Mouse (Mus musculus) erythroid progenitor cell, adult 5-6 weeks (primary cell): ENCODE results near the gene Zbtb16. TPM values are rescaled to one million over a fixed set of nuclear protein-coding genes. Genes with fewer than 3 reads are reported as not detected.

ENCODE experiments used
- ATAC-seq: replicated peaks from 2 replicates; pipeline ENCODE4 v1.8.0; 2016; ENCODE audit warnings: moderate number of reproducible peaks, mild to moderate bottlenecking, moderate TSS enrichment, inconsistent platforms; ENCODE audit not compliant: poor library complexity, low FRiP score, severe bottlenecking
- total RNA-seq, 2 experiments: library from RNA; stranded (forward) in 1 of 2; stranded (reverse) in 1 of 2; fragments of 150-400 nt in 1 of 2; fragments of 186-747, 209-891 nt in 1 of 2; gene quantifications; 2 replicates each; pipeline versions ENCODE4 v1.2.3 to v1.2.4; 2015 to 2017; ENCODE audit warnings: low replicate concordance in 2 of 2

Zbtb16 gene
- total RNA-seq, 2 experiments from 2014 or later, result under 0.01 to 0.76 TPM

GRCm38 (mm10) chr9:48722261-48722920, 113.6 kb downstream of the Zbtb16 start:
- ATAC-seq, result no peak

DNA sequence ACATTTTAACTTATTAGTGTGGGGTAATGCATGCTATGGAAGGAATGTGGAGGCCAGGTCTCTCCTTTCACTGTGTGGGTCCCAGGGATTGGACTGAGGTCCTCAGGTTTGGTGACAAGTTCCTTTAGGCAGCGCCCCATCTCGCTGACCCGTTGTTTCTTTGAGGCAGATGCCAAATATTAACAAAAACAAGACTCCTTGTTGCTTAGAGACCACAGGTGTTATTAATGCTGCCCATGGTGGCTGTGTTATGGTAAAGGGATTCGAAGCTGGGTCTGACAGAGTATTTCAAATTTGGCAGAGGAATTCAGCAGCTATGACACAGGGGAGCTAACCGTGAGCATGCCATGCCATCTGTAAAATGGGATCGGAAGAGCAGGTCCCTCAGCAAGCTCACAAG, 114.4 kb downstream of the Zbtb16 start:
- no peak for ATAC-seq

DNA sequence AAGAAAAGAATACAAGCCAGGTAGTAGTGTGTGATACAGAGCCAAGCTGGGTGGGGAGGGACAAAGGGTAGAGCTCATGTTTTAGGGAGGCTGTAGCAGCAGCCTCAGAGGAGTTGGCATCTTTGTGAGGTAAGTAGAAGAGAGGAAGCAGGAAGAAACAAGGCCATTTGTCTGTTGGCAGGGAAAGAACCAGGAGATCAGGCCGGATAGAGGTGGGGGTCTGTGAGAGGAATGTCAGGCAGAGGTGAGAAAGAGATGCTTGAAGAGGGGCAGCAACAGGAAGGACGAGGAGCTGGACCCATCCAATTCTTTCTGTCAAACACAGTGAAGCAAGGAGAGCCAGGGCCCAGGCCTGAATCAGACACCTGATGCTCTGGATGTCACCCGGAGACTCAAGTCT, 114.8 kb downstream of the Zbtb16 start:
- ATAC-seq, result no peak

- ATAC-seq, result no peak
Observed at GRCm38 (mm10) chr9:48720251-48720963, 115.6 kb downstream of the Zbtb16 start.

DNA sequence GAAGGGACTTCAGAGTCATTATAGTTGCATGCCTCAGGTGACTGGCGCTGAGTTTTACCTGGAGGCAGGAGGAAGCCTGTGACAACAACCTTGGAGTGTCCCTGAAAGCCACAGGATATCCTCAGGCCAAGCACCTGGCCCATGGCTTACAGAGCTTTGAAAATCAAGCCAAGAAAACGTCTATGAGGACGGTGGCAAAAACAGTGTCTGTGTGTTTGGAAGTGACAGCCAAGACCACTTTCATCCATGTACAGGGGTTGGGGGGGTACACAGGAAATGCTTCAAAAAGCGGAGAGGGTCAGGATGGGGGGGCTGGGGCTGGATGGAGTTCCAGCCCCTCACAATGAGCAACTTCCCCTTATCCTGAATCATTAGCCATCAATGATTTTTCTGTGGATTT, 116.4 kb downstream of the Zbtb16 start:
- ATAC-seq, result no peak

- no peak for ATAC-seq
Observed at GRCm38 (mm10) chr9:48716549-48716948, 119.5 kb downstream of the Zbtb16 start.

DNA sequence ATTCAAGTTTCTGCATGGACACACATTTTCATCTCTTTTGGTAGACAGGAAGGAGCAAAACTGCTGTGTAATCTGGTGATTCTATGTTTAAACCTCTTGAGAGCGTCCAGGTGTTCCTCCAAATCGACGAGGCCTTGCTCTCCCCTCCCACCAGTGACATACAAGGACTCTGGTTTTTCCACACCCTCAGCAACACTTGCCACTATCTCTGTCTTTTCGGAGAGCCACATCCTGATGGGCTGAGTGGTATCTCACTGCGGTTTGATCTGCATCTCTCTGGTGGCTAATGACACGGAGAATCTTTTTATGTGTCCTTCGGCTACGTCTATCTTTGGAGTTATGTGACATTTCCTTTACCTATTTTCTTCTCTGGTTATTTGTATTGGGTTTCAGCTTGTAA, 121.0 kb downstream of the Zbtb16 start:
- ATAC-seq, result no peak

DNA sequence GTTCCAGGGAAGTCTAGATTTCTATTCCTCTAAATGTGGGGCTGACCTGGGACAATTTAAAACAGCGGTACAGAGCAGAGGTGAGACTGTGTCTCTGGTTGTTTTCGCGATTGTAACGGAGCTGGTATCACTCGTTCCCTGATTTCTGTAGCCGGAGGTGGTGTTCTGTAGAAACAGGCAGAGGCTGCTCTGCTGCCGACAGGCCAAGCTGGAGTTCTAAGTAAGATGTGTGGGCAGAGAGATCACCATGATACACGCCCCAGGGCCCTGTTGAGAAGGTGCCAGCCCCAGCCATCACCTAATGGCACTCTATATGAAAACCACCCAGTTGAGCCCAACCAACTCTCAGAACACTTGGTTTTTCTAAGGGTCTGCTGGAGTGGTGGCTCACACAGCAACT, 122.2 kb downstream of the Zbtb16 start:
- no peak for ATAC-seq

GRCm38 (mm10) chr9:48712985-48713765, 122.8 kb downstream of the Zbtb16 start:
- no peak for ATAC-seq

DNA sequence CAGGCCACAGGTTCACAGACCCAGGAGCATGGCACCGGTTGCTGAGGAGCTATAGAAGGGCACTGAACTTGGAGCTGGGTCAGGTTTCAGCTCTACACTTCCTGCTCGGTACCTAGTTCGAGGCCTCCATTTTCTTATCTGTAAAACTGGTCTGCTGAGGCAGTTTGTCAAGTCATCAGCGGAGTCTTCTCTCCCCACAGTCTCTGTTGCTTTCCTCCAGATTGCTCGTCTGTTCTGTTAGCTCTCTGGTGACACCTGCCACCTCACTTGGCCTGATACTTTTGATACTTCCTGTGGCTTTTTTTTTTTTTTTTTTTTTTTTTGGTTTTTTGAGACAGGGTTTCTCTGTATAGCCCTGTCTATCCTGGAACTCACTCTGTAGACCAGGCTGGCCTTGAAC, 124.2 kb downstream of the Zbtb16 start:
- no peak for ATAC-seq

DNA sequence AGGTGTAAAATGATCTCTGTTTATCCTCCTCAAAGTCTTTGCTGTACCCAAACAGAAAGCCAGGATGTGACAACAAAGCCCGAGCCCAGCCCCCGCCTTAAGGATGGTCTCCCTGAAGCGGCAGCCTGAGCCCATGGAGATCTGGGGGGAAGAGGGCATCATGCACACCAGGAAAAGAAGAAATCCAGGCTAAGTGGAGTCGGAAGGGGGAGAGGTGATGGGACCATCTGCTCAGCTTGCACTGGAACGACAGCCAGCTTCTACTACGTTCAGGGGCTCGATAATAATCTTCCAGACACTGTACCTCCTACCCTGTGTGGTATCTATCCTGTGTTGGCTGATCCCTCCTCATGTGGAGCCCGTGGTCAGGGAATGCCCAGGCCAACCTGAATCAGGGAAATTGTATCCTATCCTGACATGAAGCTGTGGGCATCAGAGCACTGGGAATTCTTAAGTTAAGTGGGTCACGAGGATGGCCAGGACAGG, 124.7 kb downstream of the Zbtb16 start:
- no peak for ATAC-seq

DNA sequence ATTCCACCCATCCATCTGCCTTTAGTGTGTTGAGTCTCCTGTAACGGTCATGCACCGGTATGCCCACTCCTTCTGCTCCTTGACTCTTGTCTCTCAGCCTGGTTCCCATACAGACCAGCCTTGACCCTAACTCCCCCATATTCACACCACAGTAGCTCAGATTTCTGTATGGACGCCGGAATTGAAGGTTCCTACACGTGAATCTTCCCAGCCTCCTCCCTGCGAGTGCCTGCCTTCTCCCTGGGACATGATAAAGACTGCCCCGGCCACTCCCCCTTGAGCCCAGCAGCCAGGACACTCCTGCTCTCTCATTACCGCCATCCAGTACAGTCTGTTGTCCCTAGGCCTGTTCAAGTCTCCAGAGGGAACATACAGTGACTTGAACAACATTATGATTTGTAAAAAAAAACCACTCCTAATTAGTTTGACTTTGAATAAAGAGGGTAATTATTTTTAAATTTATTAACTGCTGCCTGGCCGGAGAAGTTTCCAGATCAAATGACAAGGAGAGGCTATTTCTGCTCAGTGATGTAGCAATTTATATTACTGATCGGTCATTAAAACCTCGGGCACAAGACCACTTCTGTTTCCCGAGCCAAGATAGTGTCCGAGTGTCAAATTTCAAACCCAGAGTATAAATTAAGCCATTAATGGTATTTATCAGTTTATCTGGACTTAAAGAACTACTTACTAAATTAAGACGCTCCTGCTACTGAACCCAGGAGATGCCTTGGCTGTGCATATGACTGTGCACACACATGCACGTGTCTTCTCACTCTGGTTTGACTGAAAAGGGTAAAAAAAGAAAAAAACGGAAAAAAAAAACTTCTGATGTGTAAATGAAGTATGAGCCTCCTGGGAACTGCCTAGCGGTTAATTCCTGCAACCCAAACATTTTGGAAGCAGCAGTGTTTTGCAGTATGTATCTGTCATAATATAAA, 125.4 kb downstream of the Zbtb16 start:
- ATAC-seq, result no peak

DNA sequence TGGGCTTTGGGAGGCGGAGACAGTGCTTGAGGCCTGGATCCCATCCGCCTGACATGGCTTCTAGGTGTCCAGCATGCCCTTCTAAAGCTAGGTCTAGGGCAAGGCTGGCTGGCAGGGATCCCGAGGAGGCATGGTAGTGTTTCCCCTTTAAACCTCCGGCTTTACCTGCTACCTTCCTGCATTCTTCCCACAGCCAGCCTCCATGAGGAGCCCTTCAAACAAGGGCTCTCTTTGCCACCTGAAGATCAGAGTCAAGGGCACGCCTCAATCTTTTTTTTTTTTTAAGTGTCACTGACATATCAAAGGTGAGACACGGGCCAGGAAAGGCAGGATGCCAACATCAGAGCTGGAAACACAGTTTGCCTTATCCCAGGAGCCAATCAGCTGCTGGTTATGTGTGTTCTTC, 128.2 kb downstream of the Zbtb16 start:
- no peak for ATAC-seq

DNA sequence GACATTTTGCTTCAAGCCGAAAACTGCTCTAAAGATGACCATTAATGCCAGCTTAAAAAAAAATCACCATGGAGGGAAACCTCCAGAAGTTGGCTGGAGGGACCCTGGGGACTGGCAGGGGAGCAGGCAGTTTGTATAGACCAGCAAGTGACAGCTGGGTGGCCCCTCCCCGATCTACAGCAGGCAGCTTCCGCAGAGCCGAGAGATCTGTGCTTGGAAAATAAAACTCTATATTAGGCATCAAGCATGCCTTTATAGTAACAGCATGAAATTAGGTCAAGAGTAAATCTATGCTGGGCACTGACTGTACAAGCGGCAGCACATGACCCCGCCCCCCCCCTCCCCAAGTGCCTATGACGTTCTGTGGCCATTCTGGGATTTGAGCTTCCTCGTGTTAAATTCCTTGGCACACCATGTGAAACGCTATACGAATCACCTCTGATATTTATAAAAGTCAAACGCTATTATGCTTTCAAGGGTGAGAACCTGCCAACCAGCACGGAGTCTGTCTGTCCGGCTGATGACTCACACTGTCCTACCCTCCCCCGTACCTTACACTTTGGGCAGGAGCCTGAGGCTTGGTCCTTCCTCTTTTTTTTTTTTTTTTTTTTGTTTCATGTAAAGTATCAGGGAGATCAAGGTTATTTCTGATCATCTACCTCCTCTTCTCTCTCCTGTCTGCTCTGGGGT, 128.7 kb downstream of the Zbtb16 start:
- no peak for ATAC-seq

- no peak for ATAC-seq
Observed at GRCm38 (mm10) chr9:48701296-48701695, 134.7 kb downstream of the Zbtb16 start.

- no peak for ATAC-seq
Observed at GRCm38 (mm10) chr9:48700871-48701270, 135.2 kb downstream of the Zbtb16 start.

DNA sequence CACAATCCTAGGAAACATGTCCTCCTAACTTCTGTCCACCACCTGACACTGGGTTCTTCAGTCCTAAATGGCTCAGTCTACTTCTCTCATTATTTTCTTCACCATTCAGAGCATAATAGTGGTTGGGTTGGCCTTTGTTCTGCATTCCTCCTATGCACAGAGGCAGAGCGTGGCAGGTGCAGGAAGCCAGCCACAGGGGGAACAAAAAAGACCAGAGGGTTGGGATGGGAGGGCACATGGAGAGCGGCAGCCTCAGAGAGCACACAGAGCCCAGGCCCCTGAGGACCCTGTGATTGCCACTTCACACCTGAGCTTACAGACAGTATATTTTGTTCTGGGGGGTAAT, 138.6 kb downstream of the Zbtb16 start:
- no peak for ATAC-seq

- ATAC-seq, result no peak
Observed at GRCm38 (mm10) chr9:48696731-48697469, 139.1 kb downstream of the Zbtb16 start.

DNA sequence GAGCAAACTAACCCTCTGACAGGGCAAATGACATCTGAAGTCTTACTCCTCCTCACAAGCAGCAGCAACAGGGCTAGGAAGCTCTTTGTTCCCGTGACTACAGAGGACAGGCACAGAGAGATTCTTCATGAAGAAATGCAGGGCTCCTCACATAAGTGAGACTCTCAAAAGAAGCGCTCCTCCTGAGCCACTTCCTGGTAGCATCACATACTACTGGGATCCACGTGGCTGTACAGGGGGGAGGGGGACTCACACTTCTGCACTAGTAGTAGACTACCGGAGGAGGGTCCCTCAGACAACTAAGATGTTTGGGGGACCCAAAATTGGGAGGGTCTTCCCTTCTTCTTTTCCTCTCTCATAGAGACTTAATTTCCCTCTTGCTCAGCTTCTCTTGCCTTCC, 139.7 kb downstream of the Zbtb16 start:
- ATAC-seq, result no peak
